Mouse (Mus musculus): ENCODE measurements around the gene Vps4a. TPM values are rescaled to one million over a fixed set of nuclear protein-coding genes. Genes with fewer than 3 reads are reported as not detected.
"Not testable (repeated sequence)": the region's sequence is repeated elsewhere in the genome, so short reads cannot be mapped to it uniquely, and the experiment has no call there.

The Vps4a gene
- polyA plus RNA-seq (2012; rRNA removed) = 111 TPM in 2 replicates

- Histone ChIP-seq H3K4me1 (ENCODE audit: control insufficient read depth, insufficient read depth, low read length) (peaks cover 9% of the 10 kb centered on the region), H3K27me3 (ENCODE audit: control insufficient read depth, insufficient read depth, low read length) (no peaks in the 10 kb centered on the region), H3K4me3 (replicated peaks; ENCODE audit: insufficient read depth, low read depth, low read length) (peak within 1 kb of the TSS; percentile 98), H3K27ac (ENCODE audit: insufficient read depth, low read length) (peak within 1 kb of the TSS; percentile 82)
- peak; percentile 94 to 98 for DNase-seq
- peak; percentile 70 for TF ChIP-seq CTCF (IDR thresholded peaks at IDR 0.05; ENCODE audit: borderline replicate concordance, insufficient read depth, low read depth, low read length)
- TF ChIP-seq POLR2A (IDR thresholded peaks at IDR 0.05; ENCODE audit: borderline replicate concordance, insufficient read depth, low read length) = peak; percentile 71
- 4% methylated on average over 66 of the region's 66 CpGs for WGBS
These were observed at the start of gene Vps4a for GRCm38 (mm10) chr8:107030650-107031576. Vps4a (plus strand) TSS chr8:107031222.

GRCm38 (mm10) chr8:106985404-106985821, 45.6 kb upstream of the Vps4a start:
- Histone ChIP-seq H3K27me3 (ENCODE audit: control insufficient read depth, insufficient read depth, low read length) (no peaks in the 10 kb centered on the region), H3K27ac (ENCODE audit: insufficient read depth, low read length) (no peak overlapping the region)
- DNase-seq = no peak

GRCm38 (mm10) chr8:106985951-106986350, 45.1 kb upstream of the Vps4a start:
- H3K4me1 ChIP-seq (ENCODE audit: control insufficient read depth, insufficient read depth, low read length) = peaks cover 4% of the 10 kb centered on the region; the same call in 1 of the 2 replicates
- TF ChIP-seq CTCF (IDR thresholded peaks at IDR 0.05; ENCODE audit: borderline replicate concordance, insufficient read depth, low read depth, low read length) (no peak), POLR2A (IDR thresholded peaks at IDR 0.05; ENCODE audit: borderline replicate concordance, insufficient read depth, low read length) (no peak)
- no peaks in the 10 kb centered on the region for H3K27me3 ChIP-seq (ENCODE audit: control insufficient read depth, insufficient read depth, low read length)
- no peak overlapping the region for H3K27ac ChIP-seq (ENCODE audit: insufficient read depth, low read length)
- DNase-seq = no peak
- H3K4me3 ChIP-seq (replicated peaks; ENCODE audit: insufficient read depth, low read depth, low read length) = no peak overlapping the region

More at GRCm38 (mm10) chr8:106985404-106985821, 45.6 kb upstream of the Vps4a start:
- 44% methylated on average over 9 of the region's 9 CpGs for WGBS
- Histone ChIP-seq H3K4me3 (replicated peaks; ENCODE audit: insufficient read depth, low read depth, low read length) (no peak overlapping the region), H3K4me1 (ENCODE audit: control insufficient read depth, insufficient read depth, low read length) (peaks cover 4% of the 10 kb centered on the region; the same call in 1 of the 2 replicates)
- TF ChIP-seq POLR2A (IDR thresholded peaks at IDR 0.05; ENCODE audit: borderline replicate concordance, insufficient read depth, low read length) = no peak
- TF ChIP-seq CTCF (IDR thresholded peaks at IDR 0.05; ENCODE audit: borderline replicate concordance, insufficient read depth, low read depth, low read length) = no peak

- DNase-seq = no peak
- Histone ChIP-seq H3K27me3 (ENCODE audit: control insufficient read depth, insufficient read depth, low read length) (no peaks in the 10 kb centered on the region), H3K4me3 (replicated peaks; ENCODE audit: insufficient read depth, low read depth, low read length) (no peak overlapping the region), H3K4me1 (ENCODE audit: control insufficient read depth, insufficient read depth, low read length) (peaks cover 4% of the 10 kb centered on the region; the same call in 1 of the 2 replicates), H3K27ac (ENCODE audit: insufficient read depth, low read length) (no peak overlapping the region; the same call in 1 of the 2 replicates)
- TF ChIP-seq CTCF (IDR thresholded peaks at IDR 0.05; ENCODE audit: borderline replicate concordance, insufficient read depth, low read depth, low read length) = no peak
- TF ChIP-seq POLR2A (IDR thresholded peaks at IDR 0.05; ENCODE audit: borderline replicate concordance, insufficient read depth, low read length) = no peak
These were observed 43.5 kb upstream of the Vps4a start for GRCm38 (mm10) chr8:106987557-106987956.

GRCm38 (mm10) chr8:106991393-106991792, 39.6 kb upstream of the Vps4a start:
- Histone ChIP-seq H3K4me3 (replicated peaks; ENCODE audit: insufficient read depth, low read depth, low read length) (no peak overlapping the region), H3K27ac (ENCODE audit: insufficient read depth, low read length) (no peak overlapping the region), H3K4me1 (ENCODE audit: control insufficient read depth, insufficient read depth, low read length) (peaks cover 4% of the 10 kb centered on the region; the same call in 1 of the 2 replicates), H3K27me3 (ENCODE audit: control insufficient read depth, insufficient read depth, low read length) (no peaks in the 10 kb centered on the region)
- WGBS = 94% methylated on average over 7 of the region's 7 CpGs
- no peak for DNase-seq
- TF ChIP-seq POLR2A (IDR thresholded peaks at IDR 0.05; ENCODE audit: borderline replicate concordance, insufficient read depth, low read length) (no peak), CTCF (IDR thresholded peaks at IDR 0.05; ENCODE audit: borderline replicate concordance, insufficient read depth, low read depth, low read length) (no peak)

- WGBS = 90% methylated on average over 4 of the region's 4 CpGs
- not testable (repeated sequence) for H3K4me1 ChIP-seq (ENCODE audit: control insufficient read depth, insufficient read depth, low read length); H3K4me3 ChIP-seq (replicated peaks; ENCODE audit: insufficient read depth, low read depth, low read length); DNase-seq; H3K27me3 ChIP-seq (ENCODE audit: control insufficient read depth, insufficient read depth, low read length); H3K27ac ChIP-seq (ENCODE audit: insufficient read depth, low read length)
These were observed 34.7 kb upstream of the Vps4a start for GRCm38 (mm10) chr8:106996339-106996738.

GRCm38 (mm10) chr8:106997416-106997815, 33.6 kb upstream of the Vps4a start:
- TF ChIP-seq CTCF (IDR thresholded peaks at IDR 0.05; ENCODE audit: borderline replicate concordance, insufficient read depth, low read depth, low read length) (no peak), POLR2A (IDR thresholded peaks at IDR 0.05; ENCODE audit: borderline replicate concordance, insufficient read depth, low read length) (no peak)
- WGBS = 85% methylated on average over 4 of the region's 4 CpGs
- H3K4me1 ChIP-seq (ENCODE audit: control insufficient read depth, insufficient read depth, low read length) = no peaks in the 10 kb centered on the region

GRCm38 (mm10) chr8:106999068-106999467, 32.0 kb upstream of the Vps4a start:
- no peak for TF ChIP-seq CTCF (IDR thresholded peaks at IDR 0.05; ENCODE audit: borderline replicate concordance, insufficient read depth, low read depth, low read length)
- TF ChIP-seq POLR2A (IDR thresholded peaks at IDR 0.05; ENCODE audit: borderline replicate concordance, insufficient read depth, low read length) = no peak
- no peaks in the 10 kb centered on the region for H3K27me3 ChIP-seq (ENCODE audit: control insufficient read depth, insufficient read depth, low read length)
- no peak overlapping the region for H3K4me3 ChIP-seq (replicated peaks; ENCODE audit: insufficient read depth, low read depth, low read length)
- no peak overlapping the region for H3K27ac ChIP-seq (ENCODE audit: insufficient read depth, low read length)
- no peaks in the 10 kb centered on the region for H3K4me1 ChIP-seq (ENCODE audit: control insufficient read depth, insufficient read depth, low read length)
- no peak for DNase-seq
- whole genome bisulfite sequencing = 29% methylated on average over 1 of the region's 1 CpGs

More at GRCm38 (mm10) chr8:106997416-106997815, 33.6 kb upstream of the Vps4a start:
- no peak for DNase-seq
- Histone ChIP-seq H3K27ac (ENCODE audit: insufficient read depth, low read length) (no peak overlapping the region), H3K27me3 (ENCODE audit: control insufficient read depth, insufficient read depth, low read length) (no peaks in the 10 kb centered on the region), H3K4me3 (replicated peaks; ENCODE audit: insufficient read depth, low read depth, low read length) (no peak overlapping the region)
